Mouse (Mus musculus) heart, embryonic 10.5 days (tissue): ENCODE data around the gene Def6. TPM values are rescaled to one million over a fixed set of nuclear protein-coding genes. Genes with fewer than 3 reads are reported as not detected.

Experiments used
- DNase-seq: peaks from one replicate; pipeline ENCODE4 v3.0.0-alpha.2; 2017; ENCODE audit warnings: low spot score
- H3K27ac ChIP-seq: fragments of 300-500 bp; sonication (generic); 2 replicates; pipeline ENCODE4 v1.5.1; 2016; ENCODE audit warnings: mild to moderate bottlenecking
- H3K27me3 ChIP-seq: fragments of 300-500 bp; sonication (generic); 2 replicates; pipeline ENCODE4 v1.6.1; 2016; ENCODE audit warnings: mild to moderate bottlenecking; ENCODE audit not compliant: poor library complexity, insufficient read depth, severe bottlenecking
- H3K36me3 ChIP-seq: fragments of 300-500 bp; sonication (generic); 2 replicates; pipeline ENCODE4 v1.6.1; 2016; ENCODE audit warnings: mild to moderate bottlenecking, moderate library complexity
- H3K4me1 ChIP-seq: fragments of 300-500 bp; sonication (generic); 2 replicates; pipeline ENCODE4 v1.6.1; 2016; ENCODE audit warnings: mild to moderate bottlenecking
- H3K4me3 ChIP-seq: fragments of 300-500 bp; sonication (generic); 2 replicates; pipeline ENCODE4 v1.5.1; 2016; ENCODE audit warnings: mild to moderate bottlenecking, moderate library complexity
- H3K9me3 ChIP-seq: fragments of 300-500 bp; sonication (generic); 2 replicates; pipeline ENCODE4 v1.6.1; 2016; ENCODE audit warnings: mild to moderate bottlenecking, moderate library complexity
- whole genome bisulfite sequencing: fragments of 180-500 bp; shearing (Covaris S2); methylation state at CpG from one replicate; pipeline ENCODE4 v1.1.7; 2016; 5-methylcytosine and 5-hydroxymethylcytosine counted together
- polyA plus RNA-seq: library from polyadenylated mRNA; unstranded; fragments of >200 nt; fragmentation: Nextera tagmentation; extraction: Ambion mirVana; gene quantifications from 2 replicates; pipeline ENCODE4 v1.2.1, GENCODE M21; 2016

Def6 gene
- polyA plus RNA-seq, 1 experiment from 2014 or later: 5.2 TPM

- peaks cover 2% of the 10 kb centered on the region; the same call in 1 of the 2 replicates for H3K36me3 ChIP-seq
- H3K27ac ChIP-seq: peak overlapping the region; percentile 31; the same call in 1 of the 2 replicates
- no peak overlapping the region for H3K4me3 ChIP-seq
- H3K4me1 ChIP-seq: peaks cover 36% of the 10 kb centered on the region
- H3K27me3 ChIP-seq: no peaks in the 10 kb centered on the region
- no peaks in the 10 kb centered on the region for H3K9me3 ChIP-seq
- no peak for DNase-seq
- 80% methylated on average over 12 of the region's 12 CpGs for WGBS
These were observed 64.1 kb downstream of the Def6 start for GRCm38 (mm10) chr17:28271537-28272266.

GRCm38 (mm10) chr17:28272281-28272680, 64.7 kb downstream of the Def6 start:
- Histone ChIP-seq H3K4me1 (peaks cover 42% of the 10 kb centered on the region), H3K4me3 (no peak overlapping the region), H3K9me3 (no peaks in the 10 kb centered on the region), H3K27me3 (no peaks in the 10 kb centered on the region), H3K27ac (peak overlapping the region; percentile 31), H3K36me3 (no peaks in the 10 kb centered on the region)
- 74% methylated on average over 9 of the region's 9 CpGs for WGBS
- no peak for DNase-seq

- H3K27me3 ChIP-seq: no peaks in the 10 kb centered on the region
- peaks cover 44% of the 10 kb centered on the region for H3K4me1 ChIP-seq
These were observed 65.3 kb downstream of the Def6 start for GRCm38 (mm10) chr17:28272837-28273236.

GRCm38 (mm10) chr17:28274739-28275138, 67.2 kb downstream of the Def6 start:
- H3K27me3 ChIP-seq: no peaks in the 10 kb centered on the region
- no peak for DNase-seq
- no peaks in the 10 kb centered on the region for H3K9me3 ChIP-seq
- no peaks in the 10 kb centered on the region for H3K36me3 ChIP-seq
- 75% methylated on average over 3 of the region's 3 CpGs for WGBS
- H3K4me3 ChIP-seq: no peak overlapping the region
- H3K27ac ChIP-seq: no peak overlapping the region
- peaks cover 51% of the 10 kb centered on the region for H3K4me1 ChIP-seq

More at GRCm38 (mm10) chr17:28272837-28273236, 65.3 kb downstream of the Def6 start:
- Histone ChIP-seq H3K27ac (peak overlapping the region; percentile 31), H3K4me3 (no peak overlapping the region), H3K36me3 (no peaks in the 10 kb centered on the region), H3K9me3 (no peaks in the 10 kb centered on the region)
- 31% methylated on average over 6 of the region's 6 CpGs for WGBS
- no peak for DNase-seq

GRCm38 (mm10) chr17:28277226-28277625, 69.6 kb downstream of the Def6 start:
- Histone ChIP-seq H3K9me3 (no peaks in the 10 kb centered on the region), H3K27ac (peak overlapping the region; percentile 23; the same call in 1 of the 2 replicates), H3K27me3 (no peaks in the 10 kb centered on the region), H3K36me3 (no peaks in the 10 kb centered on the region), H3K4me1 (peaks cover 51% of the 10 kb centered on the region), H3K4me3 (no peak overlapping the region)
- WGBS: 81% methylated on average over 14 of the region's 14 CpGs
- no peak for DNase-seq

GRCm38 (mm10) chr17:28277721-28278120, 70.1 kb downstream of the Def6 start:
- 79% methylated on average over 10 of the region's 10 CpGs for WGBS

GRCm38 (mm10) chr17:28278156-28278555, 70.6 kb downstream of the Def6 start:
- Histone ChIP-seq H3K27ac (no peak overlapping the region), H3K36me3 (no peaks in the 10 kb centered on the region), H3K9me3 (no peaks in the 10 kb centered on the region), H3K4me1 (peaks cover 41% of the 10 kb centered on the region), H3K4me3 (no peak overlapping the region), H3K27me3 (no peaks in the 10 kb centered on the region)
- no peak for DNase-seq
- 71% methylated on average over 3 of the region's 3 CpGs for WGBS

More at GRCm38 (mm10) chr17:28277721-28278120, 70.1 kb downstream of the Def6 start:
- H3K27ac ChIP-seq: 0 out of 2 replicates have a peak overlapping the region, but pooled peaks have one; percentile 23
- no peaks in the 10 kb centered on the region for H3K36me3 ChIP-seq
- H3K27me3 ChIP-seq: no peaks in the 10 kb centered on the region
- no peaks in the 10 kb centered on the region for H3K9me3 ChIP-seq
- H3K4me1 ChIP-seq: peaks cover 46% of the 10 kb centered on the region
- DNase-seq: no peak
- H3K4me3 ChIP-seq: no peak overlapping the region

Other genes starting within 250 kb of the Def6 start
- gene Tcp11, start 127.1 kb upstream of the Def6 start, polyA plus RNA-seq: 0.59 and 0.67 TPM in 2 replicates
- gene Scube3, start 65.6 kb upstream of the Def6 start, polyA plus RNA-seq: 2.1 and 5.5 TPM in 2 replicates
- 28.1 and 34.2 TPM in 2 replicates for gene Zfp523, start 30.6 kb upstream of the Def6 start, polyA plus RNA-seq
- gene Ppard, start 24.9 kb downstream of the Def6 start, polyA plus RNA-seq: 0.87 and 1.2 TPM in 2 replicates
- 25.8 and 30.6 TPM in 2 replicates for gene Fance, start 105.7 kb downstream of the Def6 start, polyA plus RNA-seq
- gene Rpl10a, start 120.7 kb downstream of the Def6 start, polyA plus RNA-seq: 345 and 365 TPM in 2 replicates
- gene Tead3, start 143.0 kb downstream of the Def6 start, polyA plus RNA-seq: 6.3 and 6.5 TPM in 2 replicates
- gene Tulp1, start 157.4 kb downstream of the Def6 start, polyA plus RNA-seq: 5.0 and 5.7 TPM in 2 replicates